Mouse (Mus musculus) midbrain, embryonic 12.5 days (tissue): Measurements from ENCODE around the gene Ano2. TPM values are rescaled to one million over a fixed set of nuclear protein-coding genes. Genes with fewer than 3 reads are reported as not detected.

Experiments
- ATAC-seq: fragments of 200-750 bp; cut with Nextera tagmentation; 2 replicates; pipeline ENCODE4 v1.8.0; 2017; ENCODE audit warnings: low read depth, moderate TSS enrichment, moderate library complexity; ENCODE audit not compliant: low FRiP score
- H3K27ac ChIP-seq: fragments of 300-500 bp; sonication (generic); replicated peaks from 2 replicates; pipeline ENCODE4 v1.5.1; 2016; ENCODE audit warnings: mild to moderate bottlenecking
- H3K27me3 ChIP-seq: fragments of 300-500 bp; sonication (generic); 2 replicates; pipeline ENCODE4 v1.6.1; 2016; ENCODE audit warnings: mild to moderate bottlenecking
- H3K36me3 ChIP-seq: fragments of 300-500 bp; sonication (generic); 2 replicates; pipeline ENCODE4 v1.6.1; 2016
- H3K4me1 ChIP-seq: fragments of 300-500 bp; sonication (generic); 2 replicates; pipeline ENCODE4 v1.6.1; 2016
- H3K4me2 ChIP-seq: fragments of 300-500 bp; sonication (generic); replicated peaks from 2 replicates; pipeline ENCODE4 v1.6.1; 2016; ENCODE audit warnings: mild to moderate bottlenecking, moderate library complexity
- H3K4me3 ChIP-seq: fragments of 300-500 bp; sonication (generic); 2 replicates; pipeline ENCODE4 v1.5.1; 2016; ENCODE audit warnings: mild to moderate bottlenecking
- H3K9ac ChIP-seq: fragments of 300-500 bp; sonication (generic); replicated peaks from 2 replicates; pipeline ENCODE4 v1.6.1; 2016; ENCODE audit warnings: mild to moderate bottlenecking, moderate library complexity
- H3K9me3 ChIP-seq: fragments of 300-500 bp; sonication (generic); 2 replicates; pipeline ENCODE4 v1.6.1; 2016; ENCODE audit warnings: mild to moderate bottlenecking
- whole genome bisulfite sequencing: fragments of 180-500 bp; shearing (Covaris S2); methylation state at CpG from one replicate; pipeline ENCODE4 v1.1.7; 2016; 5-methylcytosine and 5-hydroxymethylcytosine counted together
- polyA plus RNA-seq: library from polyadenylated mRNA; unstranded; fragments of >200 nt; fragmentation: Nextera tagmentation; extraction: Ambion mirVana; gene quantifications from 2 replicates; pipeline ENCODE4 v1.2.1, GENCODE M21; 2016

Gene Ano2
- polyA plus RNA-seq, 1 experiment from 2014 or later: 0.06 TPM

- no peaks in the 10 kb centered on the region for H3K27me3 ChIP-seq
Measured at GRCm38 (mm10) chr6:125858294-125858693, 168.1 kb downstream of the Ano2 start.

GRCm38 (mm10) chr6:125868516-125868915, 178.3 kb downstream of the Ano2 start:
- H3K27me3 ChIP-seq: no peaks in the 10 kb centered on the region
- no peaks in the 10 kb centered on the region for H3K4me1 ChIP-seq
- H3K27ac ChIP-seq: no peak overlapping the region
- no peaks in the 10 kb centered on the region for H3K36me3 ChIP-seq
- H3K4me3 ChIP-seq: no peak overlapping the region
- H3K4me2 ChIP-seq: no peak overlapping the region
- 29% methylated on average over 2 of the region's 2 CpGs for whole genome bisulfite sequencing
- no peak for ATAC-seq
- no peaks in the 10 kb centered on the region for H3K9me3 ChIP-seq
- no peak overlapping the region for H3K9ac ChIP-seq

More at GRCm38 (mm10) chr6:125858294-125858693, 168.1 kb downstream of the Ano2 start:
- Histone ChIP-seq H3K9me3 (no peaks in the 10 kb centered on the region), H3K4me1 (no peaks in the 10 kb centered on the region), H3K27ac (no peak overlapping the region), H3K9ac (no peak overlapping the region), H3K4me3 (no peak overlapping the region), H3K4me2 (no peak overlapping the region), H3K36me3 (no peaks in the 10 kb centered on the region)
- 86% methylated on average over 1 of the region's 1 CpGs for WGBS
- no peak for ATAC-seq

- H3K27me3 ChIP-seq: no peaks in the 10 kb centered on the region
- H3K9me3 ChIP-seq: no peaks in the 10 kb centered on the region
- no peaks in the 10 kb centered on the region for H3K4me1 ChIP-seq
- no peak overlapping the region for H3K4me3 ChIP-seq
- no peak for ATAC-seq
- H3K27ac ChIP-seq: no peak overlapping the region
- no peak overlapping the region for H3K4me2 ChIP-seq
- H3K36me3 ChIP-seq: no peaks in the 10 kb centered on the region
- no peak overlapping the region for H3K9ac ChIP-seq
- 90% methylated on average over 4 of the region's 4 CpGs for WGBS
Measured at GRCm38 (mm10) chr6:125871482-125871881, 181.3 kb downstream of the Ano2 start.

GRCm38 (mm10) chr6:125874742-125875141, 184.5 kb downstream of the Ano2 start:
- Histone ChIP-seq H3K4me3 (no peak overlapping the region), H3K9me3 (no peaks in the 10 kb centered on the region), H3K9ac (no peak overlapping the region), H3K4me2 (no peak overlapping the region), H3K27ac (no peak overlapping the region), H3K36me3 (no peaks in the 10 kb centered on the region), H3K27me3 (no peaks in the 10 kb centered on the region), H3K4me1 (no peaks in the 10 kb centered on the region)
- no peak for ATAC-seq
- 91% methylated on average over 6 of the region's 6 CpGs for WGBS

GRCm38 (mm10) chr6:125876884-125877283, 186.7 kb downstream of the Ano2 start:
- H3K27ac ChIP-seq: no peak overlapping the region
- no peak overlapping the region for H3K9ac ChIP-seq
- no peaks in the 10 kb centered on the region for H3K4me1 ChIP-seq
- no peak for ATAC-seq
- H3K36me3 ChIP-seq: no peaks in the 10 kb centered on the region
- no peaks in the 10 kb centered on the region for H3K9me3 ChIP-seq
- no peaks in the 10 kb centered on the region for H3K27me3 ChIP-seq
- 82% methylated on average over 1 of the region's 1 CpGs for WGBS
- no peak overlapping the region for H3K4me2 ChIP-seq
- no peak overlapping the region for H3K4me3 ChIP-seq

GRCm38 (mm10) chr6:125878671-125879070, 188.5 kb downstream of the Ano2 start:
- H3K27me3 ChIP-seq: no peaks in the 10 kb centered on the region
- H3K4me3 ChIP-seq: no peak overlapping the region
- no peak overlapping the region for H3K4me2 ChIP-seq
- H3K4me1 ChIP-seq: 0 out of 2 replicates have a peak, but pooled peaks cover 3% of the 10 kb centered on the region
- ATAC-seq: no peak
- H3K27ac ChIP-seq: no peak overlapping the region
- WGBS: 46% methylated on average over 2 of the region's 2 CpGs
- no peaks in the 10 kb centered on the region for H3K36me3 ChIP-seq
- no peaks in the 10 kb centered on the region for H3K9me3 ChIP-seq
- H3K9ac ChIP-seq: no peak overlapping the region

- ATAC-seq: no peak
- no peak overlapping the region for H3K27ac ChIP-seq
- H3K4me2 ChIP-seq: no peak overlapping the region
- no peaks in the 10 kb centered on the region for H3K27me3 ChIP-seq
- no peak overlapping the region for H3K9ac ChIP-seq
- H3K9me3 ChIP-seq: no peaks in the 10 kb centered on the region
- WGBS: 95% methylated on average over 7 of the region's 7 CpGs
- no peaks in the 10 kb centered on the region for H3K36me3 ChIP-seq
- 0 out of 2 replicates have a peak, but pooled peaks cover 3% of the 10 kb centered on the region for H3K4me1 ChIP-seq
- no peak overlapping the region for H3K4me3 ChIP-seq
Measured at GRCm38 (mm10) chr6:125879306-125879705, 189.1 kb downstream of the Ano2 start.

GRCm38 (mm10) chr6:125888596-125888995, 198.4 kb downstream of the Ano2 start:
- WGBS: 94% methylated on average over 1 of the region's 1 CpGs
- H3K27me3 ChIP-seq: no peaks in the 10 kb centered on the region
- ATAC-seq: no peak
- no peak overlapping the region for H3K9ac ChIP-seq
- peaks cover 6% of the 10 kb centered on the region; the same call in 1 of the 2 replicates for H3K9me3 ChIP-seq
- no peaks in the 10 kb centered on the region for H3K4me1 ChIP-seq
- H3K4me3 ChIP-seq: no peak overlapping the region
- no peak overlapping the region for H3K27ac ChIP-seq
- H3K4me2 ChIP-seq: no peak overlapping the region
- H3K36me3 ChIP-seq: no peaks in the 10 kb centered on the region

GRCm38 (mm10) chr6:125894340-125894739, 204.1 kb downstream of the Ano2 start:
- Histone ChIP-seq H3K9ac (no peak overlapping the region), H3K27me3 (no peaks in the 10 kb centered on the region), H3K4me2 (no peak overlapping the region), H3K36me3 (no peaks in the 10 kb centered on the region), H3K9me3 (no peaks in the 10 kb centered on the region), H3K4me3 (no peak overlapping the region), H3K27ac (no peak overlapping the region), H3K4me1 (no peaks in the 10 kb centered on the region)
- WGBS: 78% methylated on average over 3 of the region's 3 CpGs
- no peak for ATAC-seq

- Histone ChIP-seq H3K27ac (no peak overlapping the region), H3K9ac (no peak overlapping the region), H3K27me3 (no peaks in the 10 kb centered on the region), H3K9me3 (no peaks in the 10 kb centered on the region), H3K36me3 (no peaks in the 10 kb centered on the region), H3K4me3 (no peak overlapping the region), H3K4me2 (no peak overlapping the region), H3K4me1 (no peaks in the 10 kb centered on the region)
- 83% methylated on average over 9 of the region's 9 CpGs for WGBS
- ATAC-seq: no peak
Measured at GRCm38 (mm10) chr6:125914446-125914845, 224.2 kb downstream of the Ano2 start.

GRCm38 (mm10) chr6:125922746-125923145, 232.5 kb downstream of the Ano2 start:
- Histone ChIP-seq H3K27me3 (no peaks in the 10 kb centered on the region), H3K4me2 (no peak overlapping the region), H3K9ac (no peak overlapping the region), H3K4me3 (no peak overlapping the region), H3K27ac (no peak overlapping the region), H3K9me3 (no peaks in the 10 kb centered on the region), H3K36me3 (no peaks in the 10 kb centered on the region), H3K4me1 (no peaks in the 10 kb centered on the region)
- ATAC-seq: no peak
- 78% methylated on average over 3 of the region's 3 CpGs for WGBS

GRCm38 (mm10) chr6:125924979-125925378, 234.8 kb downstream of the Ano2 start:
- Histone ChIP-seq H3K36me3 (no peaks in the 10 kb centered on the region), H3K27ac (no peak overlapping the region), H3K27me3 (no peaks in the 10 kb centered on the region), H3K9me3 (no peaks in the 10 kb centered on the region), H3K4me2 (no peak overlapping the region), H3K9ac (no peak overlapping the region), H3K4me1 (no peaks in the 10 kb centered on the region), H3K4me3 (no peak overlapping the region)
- no peak for ATAC-seq
- WGBS: 87% methylated on average over 2 of the region's 2 CpGs

GRCm38 (mm10) chr6:125925861-125926260, 235.6 kb downstream of the Ano2 start:
- 100% methylated on average over 3 of the region's 3 CpGs for WGBS
- Histone ChIP-seq H3K9ac (no peak overlapping the region), H3K9me3 (no peaks in the 10 kb centered on the region), H3K27me3 (no peaks in the 10 kb centered on the region), H3K4me2 (no peak overlapping the region), H3K36me3 (no peaks in the 10 kb centered on the region), H3K4me1 (no peaks in the 10 kb centered on the region), H3K4me3 (no peak overlapping the region), H3K27ac (no peak overlapping the region)
- ATAC-seq: no peak
